Mouse (Mus musculus) liver, embryonic 11.5 days (tissue): ENCODE data around the gene Taar3. TPM values are rescaled to one million over a fixed set of nuclear protein-coding genes. Genes with fewer than 3 reads are reported as not detected.

Experiments used
- ATAC-seq: fragments of 200-750 bp; cut with Nextera tagmentation; replicated peaks from 2 replicates; pipeline ENCODE4 v1.8.0; 2017; ENCODE audit warnings: moderate number of reproducible peaks, mild to moderate bottlenecking, moderate TSS enrichment, moderate library complexity; ENCODE audit not compliant: low FRiP score
- DNase-seq: peaks from one replicate; pipeline ENCODE4 v3.0.0-alpha.2; 2017; ENCODE audit warnings: low spot score
- H3K27ac ChIP-seq: fragments of 300-500 bp; sonication (generic); 2 replicates; pipeline ENCODE4 v1.5.1; 2014; ENCODE audit warnings: mild to moderate bottlenecking, low read depth, low read length, control low read depth
- H3K27me3 ChIP-seq: fragments of 300-500 bp; sonication (generic); replicated peaks from 2 replicates; pipeline ENCODE4 v1.6.1; 2014; ENCODE audit warnings: low read length, mixed read lengths; ENCODE audit not compliant: control insufficient read depth, insufficient read depth
- H3K36me3 ChIP-seq: fragments of 300-500 bp; sonication (generic); 2 replicates; pipeline ENCODE4 v1.6.1; 2014; ENCODE audit warnings: mild to moderate bottlenecking, low read length, moderate library complexity, mixed read lengths; ENCODE audit not compliant: control insufficient read depth, insufficient read depth
- H3K4me1 ChIP-seq: fragments of 300-500 bp; sonication (generic); replicated peaks from 2 replicates; pipeline ENCODE4 v1.6.1; 2014; ENCODE audit warnings: low read length, mixed read lengths; ENCODE audit not compliant: control insufficient read depth, insufficient read depth
- H3K4me2 ChIP-seq: fragments of 300-500 bp; sonication (generic); 2 replicates; pipeline ENCODE4 v1.6.1; 2014; ENCODE audit warnings: mild to moderate bottlenecking, control low read depth, moderate library complexity
- H3K4me3 ChIP-seq: fragments of 300-500 bp; sonication (generic); 2 replicates; pipeline ENCODE4 v1.5.1; 2014; ENCODE audit warnings: low read depth, low read length, control low read depth
- H3K9ac ChIP-seq: fragments of 300-500 bp; sonication (generic); 2 replicates; pipeline ENCODE4 v1.6.1; 2014; ENCODE audit warnings: low read depth, low read length, control low read depth
- H3K9me3 ChIP-seq: fragments of 300-500 bp; sonication (generic); 2 replicates; pipeline ENCODE4 v1.6.1; 2016; ENCODE audit warnings: low read length, inconsistent platforms, mixed read lengths; ENCODE audit not compliant: control insufficient read depth
- WGBS: fragments of 180-500 bp; shearing (Covaris S2); extraction: QIAGEN DNeasy Blood & Tissue Kit; methylation state at CpG from one replicate; pipeline ENCODE4 v1.1.7; 2014; 5-methylcytosine and 5-hydroxymethylcytosine counted together
- polyA plus RNA-seq: library from polyadenylated mRNA; unstranded; fragments of >200 nt; fragmentation: Nextera tagmentation; extraction: Ambion mirVana; gene quantifications from 2 replicates; pipeline ENCODE4 v1.2.1, GENCODE M21; 2014

Gene Taar3
- not detected in 2 replicates for polyA plus RNA-seq

DNA sequence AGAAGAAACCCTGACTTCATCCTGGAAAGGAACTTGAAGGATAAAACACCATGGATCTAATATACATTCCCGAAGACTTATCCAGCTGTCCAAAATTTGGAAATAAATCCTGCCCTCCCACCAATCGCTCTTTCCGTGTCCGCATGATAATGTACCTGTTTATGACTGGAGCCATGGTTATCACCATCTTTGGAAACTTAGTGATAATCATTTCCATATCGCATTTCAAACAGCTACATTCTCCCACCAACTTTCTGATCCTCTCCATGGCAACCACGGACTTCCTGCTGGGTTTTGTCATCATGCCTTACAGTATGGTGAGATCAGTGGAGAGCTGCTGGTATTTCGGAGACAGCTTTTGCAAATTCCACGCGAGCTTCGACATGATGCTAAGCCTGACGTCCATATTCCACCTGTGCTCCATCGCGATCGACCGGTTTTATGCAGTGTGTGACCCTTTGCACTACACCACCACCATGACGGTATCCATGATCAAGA, at the start of gene Taar3:
Gene Taar3, plus strand, starts transcription at position 51 of the 498 bp plus-strand sequence.
- Histone ChIP-seq H3K4me2 (no peak within 1 kb of the TSS), H3K27ac (no peak within 1 kb of the TSS), H3K4me3 (no peak within 1 kb of the TSS), H3K9me3 (no peaks in the 10 kb centered on the region), H3K27me3 (no peaks in the 10 kb centered on the region), H3K36me3 (no peaks in the 10 kb centered on the region), H3K9ac (no peak within 1 kb of the TSS), H3K4me1 (no peaks in the 10 kb centered on the region)
- ATAC-seq (no peak), DNase-seq (no peak)
- WGBS: 87% methylated on average over 16 of the region's 16 CpGs

DNA sequence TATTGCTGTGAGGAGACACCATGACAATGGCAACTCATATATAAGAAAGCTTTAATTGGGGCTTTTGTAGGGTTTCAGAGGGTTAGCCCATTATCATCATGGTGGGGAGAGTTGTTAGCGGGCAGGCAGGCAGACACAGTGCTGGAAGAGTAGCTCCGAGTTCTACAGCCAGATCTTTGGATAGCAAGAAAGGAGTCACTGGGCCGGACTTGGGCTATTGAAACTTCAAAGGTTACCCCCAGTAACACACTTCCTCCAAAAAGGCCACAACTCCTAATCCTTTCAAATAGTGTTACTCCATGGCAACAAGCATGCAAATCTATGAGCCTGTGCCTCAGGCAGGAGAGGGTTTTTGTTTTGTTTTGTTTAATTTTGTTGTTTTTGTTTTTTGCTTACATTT, 48.2 kb upstream of the Taar3 start:
- Histone ChIP-seq H3K4me2 (no peak overlapping the region), H3K36me3 (no peaks in the 10 kb centered on the region), H3K4me1 (no peaks in the 10 kb centered on the region), H3K4me3 (no peak overlapping the region), H3K27me3 (no peaks in the 10 kb centered on the region), H3K27ac (no peak overlapping the region), H3K9ac (no peak overlapping the region), H3K9me3 (no peaks in the 10 kb centered on the region)
- 75% methylated on average over 3 of the region's 3 CpGs for WGBS
- DNase-seq (no peak), ATAC-seq (no peak)

DNA sequence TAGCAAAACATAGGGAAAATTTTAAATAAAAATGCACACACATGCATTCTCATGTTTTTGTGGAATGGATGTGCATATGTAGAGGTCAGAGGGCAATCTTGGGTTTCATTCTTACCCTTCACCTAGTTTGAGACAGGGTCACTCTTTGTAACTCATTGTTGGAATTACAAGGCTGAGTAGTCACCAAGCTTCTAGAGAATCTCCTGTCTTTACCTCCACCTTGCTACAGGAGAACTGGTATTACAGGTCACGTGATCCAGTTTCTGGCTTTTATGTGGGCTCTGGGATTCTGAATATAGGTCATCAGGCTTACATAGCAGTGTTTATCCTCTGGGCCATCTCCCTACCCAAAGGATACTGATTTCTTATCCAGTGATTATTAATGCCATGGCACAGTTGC, 43.7 kb upstream of the Taar3 start:
- Histone ChIP-seq H3K4me3 (no peak overlapping the region), H3K4me2 (no peak overlapping the region), H3K27ac (no peak overlapping the region), H3K27me3 (no peaks in the 10 kb centered on the region), H3K9me3 (no peaks in the 10 kb centered on the region), H3K9ac (no peak overlapping the region), H3K4me1 (no peaks in the 10 kb centered on the region), H3K36me3 (no peaks in the 10 kb centered on the region)
- DNase-seq: no peak
- ATAC-seq: no peak
- WGBS: 94% methylated on average over 1 of the region's 1 CpGs

DNA sequence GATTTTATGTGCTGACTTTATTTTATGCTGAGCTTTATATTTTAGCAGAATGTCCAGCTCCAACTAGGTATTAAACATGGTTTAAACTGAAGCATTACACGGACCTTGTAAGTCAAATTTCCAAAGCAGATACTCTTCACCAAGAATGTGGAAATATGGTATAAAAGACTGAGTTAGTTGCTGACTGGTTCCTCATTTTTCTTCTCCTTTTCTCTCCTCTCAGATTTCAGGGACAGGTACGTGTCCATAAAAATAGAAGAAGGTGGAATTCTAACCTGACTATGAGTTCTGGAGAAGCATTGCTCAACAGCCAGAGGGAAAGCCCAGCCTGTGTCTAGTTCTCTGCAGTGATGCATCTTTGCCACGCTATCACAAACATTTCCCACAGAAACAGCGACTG, 29.3 kb upstream of the Taar3 start, which contains the start of gene Taar1:
Gene Taar1, plus strand, starts transcription at position 301 of the 400 bp plus-strand sequence.
- WGBS: 77% methylated on average over 4 of the region's 4 CpGs
- H3K4me1 ChIP-seq: no peaks in the 10 kb centered on the region
- H3K36me3 ChIP-seq: no peaks in the 10 kb centered on the region
- H3K4me3 ChIP-seq: no peak within 1 kb of the TSS
- H3K27me3 ChIP-seq: no peaks in the 10 kb centered on the region
- no peak for DNase-seq
- H3K9me3 ChIP-seq: no peaks in the 10 kb centered on the region
- H3K9ac ChIP-seq: no peak within 1 kb of the TSS
- H3K27ac ChIP-seq: no peak within 1 kb of the TSS
- H3K4me2 ChIP-seq: no peak within 1 kb of the TSS
- no peak for ATAC-seq

DNA sequence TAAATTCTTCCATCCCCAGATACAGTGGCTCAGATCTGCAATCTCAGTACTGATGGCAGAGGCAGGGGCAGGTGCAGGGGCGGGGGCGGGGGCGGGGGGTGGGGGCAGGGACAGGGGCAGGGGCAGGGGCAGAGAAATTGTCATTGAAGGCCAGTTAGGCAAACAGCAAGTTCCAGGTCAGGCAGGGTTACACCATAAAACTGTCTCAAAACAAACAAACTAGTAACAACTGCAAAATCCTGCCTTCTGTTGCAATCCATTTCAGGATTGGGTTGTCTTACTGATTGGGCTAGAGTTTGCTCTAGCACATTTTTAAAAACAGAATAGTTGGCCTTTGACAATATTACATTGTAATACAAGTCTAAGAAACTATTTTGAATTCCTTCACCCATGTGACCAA, 26.9 kb upstream of the Taar3 start:
- WGBS: 57% methylated on average over 3 of the region's 3 CpGs

DNA sequence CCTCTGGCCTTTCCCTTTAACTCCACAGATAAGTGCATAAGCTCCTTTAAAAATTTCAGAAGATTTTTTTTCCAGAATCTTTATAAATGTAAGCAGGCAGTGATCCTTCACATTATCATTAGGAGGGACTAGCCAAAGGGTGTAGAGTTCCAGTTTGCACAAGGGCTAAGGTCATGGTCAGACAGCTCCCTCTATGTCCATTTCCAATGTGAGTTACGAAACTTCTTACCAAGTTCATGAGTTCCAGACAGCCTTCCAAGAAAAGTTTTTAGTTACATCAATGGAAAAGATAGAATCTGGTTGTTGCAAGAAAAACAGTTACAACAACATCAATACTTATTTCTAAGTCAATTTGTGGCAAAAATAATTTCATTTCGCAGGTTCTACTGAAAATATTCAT, 25.4 kb upstream of the Taar3 start:
- 69% methylated on average over 2 of the region's 2 CpGs for WGBS
- H3K9ac ChIP-seq: no peak overlapping the region

More for the DNA sequence above, 26.9 kb upstream of the Taar3 start:
- no peak overlapping the region for H3K4me2 ChIP-seq
- ATAC-seq: no peak; the same call in 1 of the 2 replicates
- H3K36me3 ChIP-seq: no peaks in the 10 kb centered on the region
- H3K27me3 ChIP-seq: no peaks in the 10 kb centered on the region
- DNase-seq: no peak
- no peak overlapping the region for H3K9ac ChIP-seq
- H3K9me3 ChIP-seq: no peaks in the 10 kb centered on the region
- H3K27ac ChIP-seq: no peak overlapping the region
- no peaks in the 10 kb centered on the region for H3K4me1 ChIP-seq
- H3K4me3 ChIP-seq: no peak overlapping the region

DNA sequence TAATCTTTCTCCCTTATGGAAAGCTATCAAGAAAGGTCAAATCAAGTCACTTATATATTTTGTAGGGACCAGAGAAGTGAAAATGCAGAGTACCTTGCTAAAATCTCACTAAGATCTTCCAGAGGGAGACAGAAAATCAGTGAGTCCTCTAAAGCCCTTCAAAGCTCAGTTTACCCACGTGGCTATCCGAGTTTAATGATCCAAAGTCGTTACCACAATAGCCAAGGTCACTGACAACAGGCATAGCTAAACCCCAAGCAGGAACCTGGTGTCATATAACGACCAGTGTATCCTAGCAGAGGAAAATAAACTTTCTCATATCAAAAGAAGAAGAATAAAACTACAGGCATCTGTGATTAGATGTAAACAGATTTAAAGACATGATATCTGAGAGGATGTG, 11.7 kb upstream of the Taar3 start:
- Histone ChIP-seq H3K4me1 (no peaks in the 10 kb centered on the region), H3K9me3 (no peaks in the 10 kb centered on the region), H3K36me3 (no peaks in the 10 kb centered on the region), H3K9ac (no peak overlapping the region), H3K4me2 (no peak overlapping the region), H3K4me3 (no peak overlapping the region), H3K27me3 (no peaks in the 10 kb centered on the region), H3K27ac (no peak overlapping the region)
- 44% methylated on average over 4 of the region's 4 CpGs for WGBS
- no peak for DNase-seq
- no peak for ATAC-seq

More for the DNA sequence above, 25.4 kb upstream of the Taar3 start:
- Histone ChIP-seq H3K27me3 (no peaks in the 10 kb centered on the region), H3K4me2 (no peak overlapping the region), H3K9me3 (no peaks in the 10 kb centered on the region), H3K4me3 (no peak overlapping the region), H3K4me1 (no peaks in the 10 kb centered on the region), H3K36me3 (no peaks in the 10 kb centered on the region), H3K27ac (no peak overlapping the region)
- ATAC-seq (no peak), DNase-seq (no peak)

DNA sequence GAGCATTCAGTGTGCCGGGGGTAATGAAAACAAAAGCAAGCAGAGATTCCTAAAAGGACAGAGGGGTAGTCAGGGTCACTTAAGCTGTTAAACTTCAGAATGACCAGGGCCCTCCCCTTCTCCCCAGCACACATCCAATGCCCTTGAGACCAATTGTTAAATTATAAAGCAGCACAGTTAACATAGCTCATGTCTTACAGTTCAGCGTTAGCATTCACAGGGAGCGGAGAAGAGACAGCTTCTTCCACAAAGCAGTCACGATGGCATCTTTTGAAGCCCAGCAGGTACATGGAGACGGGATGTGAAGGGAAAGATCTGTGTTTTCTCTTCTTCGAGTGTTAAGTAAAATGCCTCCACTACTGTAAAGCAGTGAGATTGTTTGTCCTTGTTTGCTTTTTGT, 11.0 kb upstream of the Taar3 start, which contains the start of gene Taar2:
Gene Taar2, plus strand, starts transcription at position 261 of the 400 bp plus-strand sequence.
- Histone ChIP-seq H3K9me3 (no peaks in the 10 kb centered on the region), H3K4me2 (no peak within 1 kb of the TSS), H3K4me1 (no peaks in the 10 kb centered on the region), H3K27ac (no peak within 1 kb of the TSS), H3K9ac (no peak within 1 kb of the TSS), H3K36me3 (no peaks in the 10 kb centered on the region), H3K27me3 (no peaks in the 10 kb centered on the region), H3K4me3 (no peak within 1 kb of the TSS)
- 68% methylated on average over 6 of the region's 6 CpGs for whole genome bisulfite sequencing
- ATAC-seq (no peak), DNase-seq (no peak)

DNA sequence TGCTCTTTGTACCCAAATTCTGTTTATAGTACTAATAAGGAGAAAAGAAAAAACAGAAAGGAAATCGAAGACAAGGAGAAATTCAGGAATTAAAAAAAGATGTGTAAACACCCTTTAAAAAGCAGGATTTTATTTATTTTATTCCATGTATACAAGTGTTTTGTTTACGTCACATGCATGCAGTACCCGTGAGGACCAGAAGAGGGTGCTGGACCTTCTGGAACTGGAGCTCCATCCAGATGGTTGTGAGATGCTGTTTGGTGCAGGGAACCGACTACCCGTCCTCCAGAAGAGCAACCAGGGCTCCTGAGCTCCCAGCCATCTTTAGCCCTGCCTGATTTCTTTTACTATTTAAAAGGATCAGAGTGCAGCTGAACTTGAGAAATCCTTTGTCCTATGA, 6.9 kb upstream of the Taar3 start:
- 58% methylated on average over 5 of the region's 5 CpGs for WGBS
- Histone ChIP-seq H3K27ac (no peak overlapping the region), H3K9me3 (no peaks in the 10 kb centered on the region), H3K4me1 (no peaks in the 10 kb centered on the region), H3K9ac (no peak overlapping the region), H3K36me3 (no peaks in the 10 kb centered on the region), H3K4me2 (no peak overlapping the region), H3K4me3 (no peak overlapping the region), H3K27me3 (no peaks in the 10 kb centered on the region)
- DNase-seq: no peak
- no peak for ATAC-seq
